Mouse (Mus musculus) stomach, postnatal 0 days (tissue): ENCODE data around the gene Tectb. TPM values are rescaled to one million over a fixed set of nuclear protein-coding genes. Genes with fewer than 3 reads are reported as not detected.

Experiments used
- ATAC-seq: fragments of 200-750 bp; cut with Nextera tagmentation; 2 replicates; pipeline ENCODE4 v1.8.0; 2017; ENCODE audit not compliant: low FRiP score, low TSS enrichment
- DNase-seq: peaks from one replicate; pipeline ENCODE4 v3.0.0-alpha.2; 2016; ENCODE audit warnings: low spot score
- H3K27ac ChIP-seq: fragments of 300-500 bp; sonication (generic); replicated peaks from 2 replicates; pipeline ENCODE4 v1.5.1; 2014; ENCODE audit warnings: mild to moderate bottlenecking, control low read depth
- H3K27me3 ChIP-seq: fragments of 300-500 bp; sonication (generic); 2 replicates; pipeline ENCODE4 v1.6.1; 2014; ENCODE audit warnings: low read length; ENCODE audit not compliant: control insufficient read depth, insufficient read depth
- H3K36me3 ChIP-seq: fragments of 300-500 bp; sonication (generic); 2 replicates; pipeline ENCODE4 v1.6.1; 2014; ENCODE audit warnings: low read length, mixed read lengths; ENCODE audit not compliant: control insufficient read depth, insufficient read depth
- H3K4me1 ChIP-seq: fragments of 300-500 bp; sonication (generic); replicated peaks from 2 replicates; pipeline ENCODE4 v1.6.1; 2014; ENCODE audit warnings: antibody characterized with exemption; ENCODE audit not compliant: control insufficient read depth, insufficient read depth
- H3K4me2 ChIP-seq: fragments of 300-500 bp; sonication (generic); replicated peaks from 2 replicates; pipeline ENCODE4 v1.6.1; 2014; ENCODE audit warnings: low read depth, mild to moderate bottlenecking, control low read depth, moderate library complexity
- H3K4me3 ChIP-seq: fragments of 300-500 bp; sonication (generic); 2 replicates; pipeline ENCODE4 v1.5.1; 2014; ENCODE audit warnings: low read depth, low read length, control low read depth
- H3K9ac ChIP-seq: fragments of 300-500 bp; sonication (generic); 2 replicates; pipeline ENCODE4 v1.6.1; 2014; ENCODE audit warnings: mild to moderate bottlenecking, low read length, control low read depth, mixed read lengths
- H3K9me3 ChIP-seq: fragments of 300-500 bp; sonication (generic); 2 replicates; pipeline ENCODE4 v1.6.1; 2016; ENCODE audit warnings: low read length; ENCODE audit not compliant: control insufficient read depth
- CTCF ChIP-seq: IDR thresholded peaks from 2 replicates; pipeline ENCODE4 v1.5.1; 2016; ENCODE audit warnings: antibody characterized with exemption, low read depth, mild to moderate bottlenecking, moderate library complexity
- EP300 ChIP-seq: optimal IDR thresholded peaks from 2 replicates; pipeline ENCODE3; 2016; ENCODE audit warnings: antibody characterized with exemption
- WGBS: fragments of 180-500 bp; shearing (Covaris S2); extraction: QIAGEN DNeasy Blood & Tissue Kit; methylation state at CpG from one replicate; pipeline ENCODE4 v1.1.7; 2014; 5-methylcytosine and 5-hydroxymethylcytosine counted together
- polyA plus RNA-seq: library from polyadenylated mRNA; unstranded; fragments of >200 nt; fragmentation: Nextera tagmentation; extraction: Ambion mirVana; gene quantifications from 2 replicates; pipeline ENCODE4 v1.2.1, GENCODE M21; 2015

The Tectb gene
- polyA plus RNA-seq, 1 experiment from 2014 or later = 0.23 TPM

DNA sequence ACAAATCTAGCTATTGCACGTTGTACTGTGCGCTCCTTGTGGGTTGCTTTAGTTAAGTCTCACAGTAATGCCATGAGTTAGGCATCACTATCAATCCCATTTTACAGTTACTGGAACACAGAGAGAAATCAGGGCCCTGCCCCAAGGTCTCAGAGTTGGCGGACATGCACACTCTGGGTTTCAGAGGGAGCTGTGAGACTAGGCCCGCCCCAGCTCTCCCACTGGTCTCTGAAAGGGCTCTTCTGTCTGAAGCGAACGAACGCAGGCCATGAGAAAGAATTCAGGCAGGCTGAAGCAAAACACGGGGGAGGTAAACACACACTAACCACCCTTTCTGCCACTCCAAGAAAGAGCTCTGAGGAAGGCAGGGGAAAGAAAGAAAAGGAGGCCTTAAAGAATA lies 21.9 kb upstream of the Tectb start:
- Histone ChIP-seq H3K27ac (no peak overlapping the region), H3K9me3 (no peaks in the 10 kb centered on the region), H3K4me1 (no peaks in the 10 kb centered on the region), H3K4me3 (no peak overlapping the region), H3K4me2 (no peak overlapping the region), H3K9ac (no peak overlapping the region), H3K36me3 (no peaks in the 10 kb centered on the region), H3K27me3 (no peaks in the 10 kb centered on the region)
- 62% methylated on average over 8 of the region's 8 CpGs for WGBS
- no peak for DNase-seq
- no peak for ATAC-seq
- no peak for TF ChIP-seq EP300
- TF ChIP-seq CTCF = no peak

DNA sequence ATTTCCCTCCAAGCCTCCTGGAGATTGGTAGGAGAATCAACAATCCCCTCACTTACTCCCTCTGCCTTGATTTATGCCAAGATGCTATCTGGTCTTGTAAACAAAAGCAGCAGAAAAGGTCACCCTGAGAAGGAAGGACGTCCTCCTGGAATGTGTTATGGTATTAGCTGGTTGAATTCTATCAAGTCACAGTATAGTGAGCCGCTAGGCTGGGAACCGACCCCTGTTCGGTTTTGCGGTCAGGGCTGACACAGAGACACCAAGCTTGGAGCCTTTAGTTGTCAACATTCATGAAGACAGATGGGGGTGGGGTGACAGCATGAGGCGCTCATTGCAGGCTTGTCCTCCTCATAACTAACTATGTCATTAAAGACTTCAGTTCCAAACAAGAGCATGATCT lies 20.7 kb upstream of the Tectb start:
- ATAC-seq (no peak), DNase-seq (no peak)
- 34% methylated on average over 6 of the region's 6 CpGs for WGBS
- no peak overlapping the region for H3K4me3 ChIP-seq
- H3K27ac ChIP-seq = no peak overlapping the region
- no peaks in the 10 kb centered on the region for H3K9me3 ChIP-seq
- no peak overlapping the region for H3K4me2 ChIP-seq
- H3K9ac ChIP-seq = no peak overlapping the region
- H3K36me3 ChIP-seq = no peaks in the 10 kb centered on the region
- no peaks in the 10 kb centered on the region for H3K4me1 ChIP-seq
- TF ChIP-seq CTCF = no peak
- TF ChIP-seq EP300 = no peak
- H3K27me3 ChIP-seq = no peaks in the 10 kb centered on the region

DNA sequence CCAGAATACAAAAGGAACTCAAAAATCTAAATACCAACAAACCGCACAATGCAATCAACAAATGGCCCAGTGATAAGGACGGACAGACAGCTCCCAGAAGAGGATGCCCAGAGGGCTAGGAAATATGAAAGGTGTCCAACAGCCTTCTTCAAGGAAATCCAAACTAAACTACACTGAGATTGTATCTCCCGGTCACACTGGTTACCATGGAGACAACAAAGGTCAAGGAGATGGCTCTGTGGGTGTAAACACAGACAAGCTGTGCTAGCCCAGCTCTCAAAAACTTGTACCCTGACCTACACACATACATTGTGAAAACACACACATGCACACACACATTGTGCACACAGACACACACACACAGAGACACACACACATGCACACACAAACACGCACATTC lies 18.3 kb upstream of the Tectb start:
- H3K27me3 ChIP-seq = no peaks in the 10 kb centered on the region
- TF ChIP-seq EP300 (no peak), CTCF (no peak)
- ATAC-seq (no peak), DNase-seq (no peak)
- no peak overlapping the region for H3K27ac ChIP-seq
- H3K4me2 ChIP-seq = no peak overlapping the region
- no peaks in the 10 kb centered on the region for H3K36me3 ChIP-seq
- H3K4me1 ChIP-seq = no peaks in the 10 kb centered on the region
- H3K9ac ChIP-seq = no peak overlapping the region
- H3K4me3 ChIP-seq = no peak overlapping the region
- no peaks in the 10 kb centered on the region for H3K9me3 ChIP-seq
- 67% methylated on average over 4 of the region's 4 CpGs for WGBS

DNA sequence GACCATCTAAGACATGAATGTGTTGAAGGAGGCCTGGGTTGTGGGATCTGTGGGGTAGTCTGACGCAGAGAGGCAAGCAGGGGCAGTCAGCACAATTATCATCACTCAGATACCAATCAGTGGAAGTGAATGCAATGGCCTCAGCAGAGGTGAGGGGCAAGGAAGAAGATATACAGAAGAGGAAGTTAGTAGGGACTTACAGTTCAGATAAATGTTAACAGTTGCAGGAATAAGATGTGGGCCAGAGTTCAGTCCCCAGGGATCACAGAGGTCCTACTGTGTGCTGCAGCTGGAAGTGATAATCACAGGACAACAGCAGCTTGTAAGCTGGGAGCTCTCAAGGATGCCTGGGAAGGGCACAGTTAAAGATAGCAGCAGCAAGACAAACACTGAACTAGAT lies 16.4 kb upstream of the Tectb start:
- no peaks in the 10 kb centered on the region for H3K27me3 ChIP-seq
- H3K4me1 ChIP-seq = no peaks in the 10 kb centered on the region
- H3K4me3 ChIP-seq = no peak overlapping the region
- H3K27ac ChIP-seq = no peak overlapping the region
- WGBS = 90% methylated on average over 1 of the region's 1 CpGs
- DNase-seq = no peak
- no peak overlapping the region for H3K4me2 ChIP-seq
- no peaks in the 10 kb centered on the region for H3K9me3 ChIP-seq
- H3K9ac ChIP-seq = no peak overlapping the region
- TF ChIP-seq EP300 (no peak), CTCF (no peak)
- no peak for ATAC-seq
- no peaks in the 10 kb centered on the region for H3K36me3 ChIP-seq

DNA sequence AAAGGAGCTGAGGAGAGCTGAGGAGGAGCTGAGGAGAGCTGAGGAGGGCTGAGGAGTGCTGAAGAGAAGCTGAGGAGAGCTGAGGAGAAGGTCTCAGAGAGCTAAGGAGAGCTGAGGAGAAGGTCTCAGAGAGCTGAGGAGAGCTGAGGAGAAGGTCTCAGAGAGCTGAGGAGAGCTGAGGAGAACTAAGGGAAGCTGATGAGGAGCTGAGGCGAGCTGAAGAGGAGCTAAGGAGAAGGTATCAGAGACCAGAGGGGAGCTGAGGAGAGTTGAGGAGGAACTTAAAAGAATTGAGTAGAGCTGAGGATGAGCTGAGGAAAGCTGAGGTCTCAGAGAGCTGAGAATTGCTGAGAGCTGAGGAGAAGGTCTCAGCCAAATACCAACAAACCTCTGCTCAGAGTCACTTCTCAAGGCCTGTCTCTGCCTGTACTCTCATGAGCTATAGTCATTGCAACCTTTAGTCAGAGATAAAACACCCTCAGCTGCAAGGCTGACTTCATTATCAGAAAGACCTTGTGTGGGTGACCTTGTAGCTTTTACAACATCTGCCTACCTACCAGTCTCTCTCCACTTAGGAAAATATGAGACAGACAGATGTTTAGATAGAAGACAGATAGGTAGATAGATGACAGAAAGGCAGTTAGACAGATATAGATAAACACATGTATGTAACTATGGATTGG lies 15.2 kb upstream of the Tectb start:
- Histone ChIP-seq H3K27me3 (no peaks in the 10 kb centered on the region), H3K4me2 (no peak overlapping the region), H3K36me3 (no peaks in the 10 kb centered on the region), H3K4me1 (no peaks in the 10 kb centered on the region), H3K27ac (no peak overlapping the region), H3K9me3 (no peaks in the 10 kb centered on the region), H3K4me3 (no peak overlapping the region), H3K9ac (no peak overlapping the region)
- TF ChIP-seq EP300 = no peak
- no peak for TF ChIP-seq CTCF
- DNase-seq (no peak), ATAC-seq (no peak)
- WGBS = 94% methylated on average over 1 of the region's 1 CpGs

DNA sequence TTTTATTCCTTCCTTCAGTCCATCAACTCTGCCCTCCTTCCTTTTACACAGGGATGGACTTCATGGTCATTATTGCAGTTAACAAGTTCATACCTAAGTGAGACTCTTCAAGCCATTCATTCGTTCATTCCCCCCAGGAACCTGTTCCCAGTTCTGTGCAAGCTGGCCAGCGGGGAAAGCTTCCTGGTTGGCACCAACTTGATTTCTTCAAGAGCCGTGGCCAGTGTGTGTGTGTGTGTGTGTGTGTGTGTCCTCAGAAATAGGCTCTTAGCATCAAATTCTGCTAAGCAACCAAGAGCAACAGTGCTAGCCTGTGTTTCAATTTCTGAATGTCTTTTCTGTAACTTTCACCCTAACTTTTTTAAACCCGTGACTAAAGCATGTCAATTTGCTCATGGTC lies 14.6 kb upstream of the Tectb start:
- no peak for DNase-seq
- Histone ChIP-seq H3K27ac (no peak overlapping the region), H3K9me3 (no peaks in the 10 kb centered on the region)

More for the DNA sequence above, 14.6 kb upstream of the Tectb start:
- TF ChIP-seq EP300 (no peak), CTCF (no peak)
- Histone ChIP-seq H3K9ac (no peak overlapping the region), H3K4me3 (no peak overlapping the region), H3K36me3 (no peaks in the 10 kb centered on the region), H3K27me3 (no peaks in the 10 kb centered on the region), H3K4me1 (no peaks in the 10 kb centered on the region), H3K4me2 (no peak overlapping the region)
- ATAC-seq = no peak
- 80% methylated on average over 4 of the region's 4 CpGs for WGBS
